Mouse (Mus musculus) monocyte, adult 5-6 weeks (primary cell): ENCODE measurements around the gene Pick1. TPM values are rescaled to one million over a fixed set of nuclear protein-coding genes. Genes with fewer than 3 reads are reported as not detected.

Experiments used
- ATAC-seq: fragments of 153-309, 156-312 bp; replicated peaks from 2 replicates; pipeline ENCODE4 v1.8.0; 2017; ENCODE audit warnings: mild to moderate bottlenecking; ENCODE audit not compliant: low TSS enrichment, insufficient number of reproducible peaks, severe bottlenecking, poor library complexity, low FRiP score
- total RNA-seq: library from RNA; stranded (forward); fragments of 200-1000, 200-491, 200-594 nt; gene quantifications from 3 replicates; pipeline ENCODE4 v1.2.3, GENCODE M21; 2017

The Pick1 gene
- total RNA-seq, result 7.2 to 13.7 TPM (median 8.1 TPM) in 3 replicates

- peak; percentile 84 for ATAC-seq
Measured at GRCm38 (mm10) chr15:79229058-79229821, at the start of gene Pick1, which contains the start of gene Gm49486. Pick1 (plus strand) TSS chr15:79229173. Gm49486 (plus strand) TSS chr15:79229391.

GRCm38 (mm10) chr15:79185213-79185612 is 43.8 kb upstream of the Pick1 start:
- no peak for ATAC-seq

- ATAC-seq, result no peak
Measured at GRCm38 (mm10) chr15:79187819-79188218, 41.2 kb upstream of the Pick1 start.

- ATAC-seq, result no peak
Measured at GRCm38 (mm10) chr15:79191426-79191825, 37.5 kb upstream of the Pick1 start.

- no peak for ATAC-seq
Measured at GRCm38 (mm10) chr15:79192450-79192849, 36.5 kb upstream of the Pick1 start.

GRCm38 (mm10) chr15:79192885-79193845 is 35.8 kb upstream of the Pick1 start:
- ATAC-seq, result no peak

- no peak for ATAC-seq
Measured at GRCm38 (mm10) chr15:79194048-79194447, 34.9 kb upstream of the Pick1 start.

- no peak for ATAC-seq
Measured at GRCm38 (mm10) chr15:79194946-79195345, 34.0 kb upstream of the Pick1 start.

- ATAC-seq, result no peak
Measured at GRCm38 (mm10) chr15:79195492-79195891, 33.5 kb upstream of the Pick1 start.

GRCm38 (mm10) chr15:79199390-79199976 is 29.5 kb upstream of the Pick1 start:
- no peak for ATAC-seq

GRCm38 (mm10) chr15:79201491-79202150 is 27.4 kb upstream of the Pick1 start:
- no peak for ATAC-seq

GRCm38 (mm10) chr15:79202575-79202974 is 26.4 kb upstream of the Pick1 start:
- no peak for ATAC-seq

- no peak for ATAC-seq
Measured at GRCm38 (mm10) chr15:79208211-79208610, 20.8 kb upstream of the Pick1 start.

- peak; percentile 93 for ATAC-seq
Measured at GRCm38 (mm10) chr15:79208758-79209439, 20.1 kb upstream of the Pick1 start.

GRCm38 (mm10) chr15:79210357-79210756 is 18.6 kb upstream of the Pick1 start:
- ATAC-seq, result no peak

- ATAC-seq, result no peak
Measured at GRCm38 (mm10) chr15:79212750-79213446, 16.1 kb upstream of the Pick1 start.

GRCm38 (mm10) chr15:79213591-79213990 is 15.4 kb upstream of the Pick1 start:
- ATAC-seq, result no peak

- ATAC-seq, result no peak
Measured at GRCm38 (mm10) chr15:79216191-79216590, 12.8 kb upstream of the Pick1 start.
